ENCODE assay signal across 11 mouse cellular contexts in the genomic region with DNA sequence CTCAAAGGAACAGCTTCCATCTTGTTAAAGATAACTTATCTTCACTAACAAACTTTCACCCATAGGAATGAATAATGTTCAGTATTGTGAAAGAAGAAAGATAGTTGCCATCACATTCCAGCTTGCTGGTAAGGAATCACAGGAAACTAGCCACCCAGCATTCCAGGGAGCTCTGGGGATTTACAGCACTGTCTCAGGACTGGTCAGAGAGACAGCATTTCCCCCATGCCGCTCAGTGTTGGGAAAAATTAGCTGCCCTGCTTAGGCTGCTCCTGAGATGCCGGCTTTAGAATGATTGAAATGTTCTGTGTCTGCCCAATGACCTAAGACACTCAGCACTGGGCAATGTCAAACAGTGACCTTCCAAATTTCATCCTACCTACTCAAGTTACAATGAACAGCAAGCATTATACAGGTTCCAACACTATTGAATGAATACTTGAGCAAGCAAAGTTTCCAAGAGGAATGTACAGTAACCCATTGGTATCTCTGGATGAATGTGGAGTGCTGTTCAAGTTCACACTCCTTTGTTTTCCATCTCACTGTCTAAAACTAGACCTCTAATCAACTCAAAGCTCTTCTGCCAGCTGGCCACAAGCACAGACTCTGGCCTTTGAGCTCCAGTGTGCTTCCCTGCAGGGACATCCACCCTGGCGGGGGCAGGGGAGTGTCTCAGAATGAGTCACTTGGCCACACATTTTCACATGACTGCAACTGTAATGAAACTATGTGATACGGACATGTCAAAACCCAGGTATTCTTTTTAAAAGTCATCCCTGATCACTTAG. TPM values are rescaled to one million over a fixed set of nuclear protein-coding genes. Genes with fewer than 3 reads are reported as not detected.
DNase-seq lines count a peak whose midpoint lies in the region; ATAC-seq lines count a peak whose summit lies in the region.
"Had no signal": no experiment of that assay in that cellular context is flagged by ENCODE, and none has a peak within 500 bp of the region (broad histone marks: within the 10 kb centered on the region; RNA-seq: fewer than 3 reads in every experiment).

No protein-coding gene starts in this region.

- DNase-seq in cerebellum, postnatal 25 days = peak; percentile 7 to 39
- no peak for DNase-seq in cerebellum, adult 11 months
- peak; percentile 17 for DNase-seq in 416B (ENCODE audit: low read depth)
- peak; percentile 42 for DNase-seq in fibroblast of lung, adult 2 months (ENCODE audit: low read depth)
- DNase-seq in heart, postnatal 10 days = peak; percentile 77 to 82
- DNase-seq in hindbrain, embryonic 11.5 days (ENCODE audit: low spot score) = no peak
- DNase-seq in cerebellum, postnatal 4 days (ENCODE audit: low spot score in 2 of 2) = no peak
- DNase-seq: spleen, adult 18-20 months had no signal

- H3K9me3 ChIP-seq in hindbrain, embryonic 11.5 days (ENCODE audit: control insufficient read depth, low read length) = no peaks in the 10 kb centered on the region
- H3K9me3 ChIP-seq: embryonic facial prominence, embryonic 13.5 days had no signal

- no peak overlapping the region for H3K9ac ChIP-seq in hindbrain, embryonic 11.5 days (ENCODE audit: low read depth, low read length)
- H3K9ac ChIP-seq: embryonic facial prominence, embryonic 13.5 days had no signal

- H3K4me3 ChIP-seq in hindbrain, embryonic 11.5 days (ENCODE audit: low read depth, low read length) = no peak overlapping the region
- H3K4me3 ChIP-seq: embryonic facial prominence, embryonic 13.5 days had no signal

- ATAC-seq in hindbrain, embryonic 11.5 days (ENCODE audit: low FRiP score) = no peak
- ATAC-seq in frontal cortex, adult (ENCODE audit: low TSS enrichment) = no peak

- H3K4me1 ChIP-seq in hindbrain, embryonic 11.5 days (replicated peaks; ENCODE audit: control insufficient read depth, insufficient read depth, low read length) = no peaks in the 10 kb centered on the region
- H3K4me1 ChIP-seq: embryonic facial prominence, embryonic 13.5 days had no signal

- H3K4me2 ChIP-seq in hindbrain, embryonic 11.5 days (replicated peaks; ENCODE audit: low read depth, low read length) = no peak overlapping the region
- H3K4me2 ChIP-seq: embryonic facial prominence, embryonic 13.5 days had no signal

- H3K36me3 ChIP-seq in hindbrain, embryonic 11.5 days (ENCODE audit: control insufficient read depth, insufficient read depth, low read length) = no peaks in the 10 kb centered on the region

- H3K27me3 ChIP-seq in hindbrain, embryonic 11.5 days (ENCODE audit: control insufficient read depth, insufficient read depth, low read length) = no peaks in the 10 kb centered on the region
- H3K27me3 ChIP-seq: embryonic facial prominence, embryonic 13.5 days had no signal

- no peak overlapping the region for H3K27ac ChIP-seq in hindbrain, embryonic 11.5 days (ENCODE audit: low read depth, low read length)
- H3K27ac ChIP-seq: embryonic facial prominence, embryonic 13.5 days; macrophage had no signal

- WGBS in hindbrain, embryonic 11.5 days = 69% methylated on average over 4 of the region's 4 CpGs

- intact Hi-C loops in heart, postnatal 10 days (cut with DNase I) = no loop called here

RNA-seq across cellular contexts. Expression of a gene that starts 38.0 kb away (rescaled TPM):
- total RNA-seq in heart, postnatal 10 days (2021) = 1 to 10 TPM; 7.1 to 8.3 TPM
- polyA plus RNA-seq in hindbrain, embryonic 11.5 days (2014; fragmentation: Nextera tagmentation; extraction: Ambion mirVana) = 18.9 and 32.2 TPM in 2 replicates

Comparison
In these comparisons a context has a peak if more than half of its experiments do, and no peak if none do; other contexts are left out.
1. DNase-seq: peak in cerebellum, postnatal 25 days (2 of 2), 416B (single experiment), fibroblast of lung, adult 2 months (single experiment) and heart, postnatal 10 days (2 of 2); none in cerebellum, adult 11 months (single experiment), hindbrain, embryonic 11.5 days (single experiment) and cerebellum, postnatal 4 days (0 of 2).